Mouse (Mus musculus) heart, embryonic 15.5 days (tissue): ENCODE data around the gene Gm21903. TPM values are rescaled to one million over a fixed set of nuclear protein-coding genes. Genes with fewer than 3 reads are reported as not detected.
"Not testable (repeated sequence)": the region's sequence is repeated elsewhere in the genome, so short reads cannot be mapped to it uniquely, and the experiment has no call there.

Experiments used
- ATAC-seq: fragments of 200-750 bp; cut with Nextera tagmentation; replicated peaks from 2 replicates; pipeline ENCODE4 v1.8.0; 2017; ENCODE audit warnings: low read depth, moderate TSS enrichment; ENCODE audit not compliant: insufficient number of reproducible peaks, insufficient read depth, low FRiP score
- H3K27ac ChIP-seq: fragments of 300-500 bp; sonication (generic); 2 replicates; pipeline ENCODE4 v1.5.1; 2015; ENCODE audit warnings: mild to moderate bottlenecking, inconsistent platforms
- H3K27me3 ChIP-seq: fragments of 300-500 bp; sonication (generic); 2 replicates; pipeline ENCODE4 v1.6.1; 2015; ENCODE audit warnings: inconsistent platforms
- H3K36me3 ChIP-seq: fragments of 300-500 bp; sonication (generic); 2 replicates; pipeline ENCODE4 v1.6.1; 2015; ENCODE audit warnings: mild to moderate bottlenecking, inconsistent platforms
- H3K4me1 ChIP-seq: fragments of 300-500 bp; sonication (generic); replicated peaks from 2 replicates; pipeline ENCODE4 v1.6.1; 2015; ENCODE audit warnings: inconsistent platforms
- H3K4me2 ChIP-seq: fragments of 300-500 bp; sonication (generic); 2 replicates; pipeline ENCODE4 v1.6.1; 2015; ENCODE audit warnings: inconsistent platforms, mild to moderate bottlenecking, moderate library complexity
- H3K4me3 ChIP-seq: fragments of 300-500 bp; sonication (generic); 2 replicates; pipeline ENCODE4 v1.5.1; 2015; ENCODE audit warnings: mild to moderate bottlenecking, inconsistent platforms
- H3K9ac ChIP-seq: fragments of 300-500 bp; sonication (generic); 2 replicates; pipeline ENCODE4 v1.6.1; 2015; ENCODE audit warnings: mild to moderate bottlenecking, inconsistent platforms
- H3K9me3 ChIP-seq: fragments of 300-500 bp; sonication (generic); replicated peaks from 2 replicates; pipeline ENCODE4 v1.6.1; 2016; ENCODE audit warnings: inconsistent platforms
- WGBS: fragments of 180-500 bp; shearing (Covaris S2); methylation state at CpG from one replicate; pipeline ENCODE4 v1.1.7; 2015; ENCODE audit warnings: mixed read lengths; 5-methylcytosine and 5-hydroxymethylcytosine counted together
- polyA plus RNA-seq: library from polyadenylated mRNA; unstranded; fragments of >200 nt; fragmentation: Nextera tagmentation; extraction: Ambion mirVana; gene quantifications from 2 replicates; pipeline ENCODE4 v1.2.1, GENCODE M21; 2015

Gene Gm21903
- polyA plus RNA-seq: not detected in 2 replicates

DNA sequence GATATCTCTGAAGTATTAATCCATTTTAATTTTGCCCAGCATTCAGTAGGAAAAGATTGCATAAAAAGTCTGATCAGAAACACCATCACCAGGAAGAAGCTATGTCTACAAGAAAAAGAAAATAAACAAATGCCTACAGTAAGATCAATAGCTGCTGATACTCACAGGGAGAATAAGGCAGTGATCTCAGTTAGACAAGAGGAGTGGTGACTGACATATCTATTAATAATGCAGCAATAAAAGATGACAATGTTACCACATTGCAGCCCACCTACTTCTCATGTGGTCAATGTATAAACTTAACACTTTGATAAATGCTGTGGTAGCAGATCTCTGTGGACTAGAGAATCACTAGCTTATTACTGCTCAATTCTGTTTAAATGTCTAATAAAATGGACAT, at the start of gene Gm21903:
TSS of gene Gm21903 (minus strand) at position 101 of the 400 bp plus-strand sequence.
- no peak within 1 kb of the TSS for H3K4me3 ChIP-seq
- H3K27ac ChIP-seq: no peak within 1 kb of the TSS
- 0 out of 2 replicates have a peak, but pooled peaks cover 4% of the 10 kb centered on the region for H3K9me3 ChIP-seq
- no peaks in the 10 kb centered on the region for H3K36me3 ChIP-seq
- H3K4me1 ChIP-seq: no peaks in the 10 kb centered on the region
- H3K27me3 ChIP-seq: no peaks in the 10 kb centered on the region
- no peak for ATAC-seq
- H3K9ac ChIP-seq: no peak within 1 kb of the TSS
- no peak within 1 kb of the TSS for H3K4me2 ChIP-seq

- Histone ChIP-seq H3K27me3 (no peaks in the 10 kb centered on the region), H3K4me2 (no peak within 1 kb of the TSS), H3K9me3 (peaks cover 5% of the 10 kb centered on the region), H3K27ac (no peak within 1 kb of the TSS), H3K4me3 (no peak within 1 kb of the TSS), H3K36me3 (no peaks in the 10 kb centered on the region), H3K4me1 (no peaks in the 10 kb centered on the region), H3K9ac (no peak within 1 kb of the TSS)
- 38% methylated on average over 1 of the region's 1 CpGs for WGBS
- no peak for ATAC-seq
Measured at GRCm38 (mm10) chr17:39076937-39077336, 33.8 kb upstream of the Gm21903 start, which contains the start of gene Esp23. Esp23 (minus strand) TSS chr17:39077037.

DNA sequence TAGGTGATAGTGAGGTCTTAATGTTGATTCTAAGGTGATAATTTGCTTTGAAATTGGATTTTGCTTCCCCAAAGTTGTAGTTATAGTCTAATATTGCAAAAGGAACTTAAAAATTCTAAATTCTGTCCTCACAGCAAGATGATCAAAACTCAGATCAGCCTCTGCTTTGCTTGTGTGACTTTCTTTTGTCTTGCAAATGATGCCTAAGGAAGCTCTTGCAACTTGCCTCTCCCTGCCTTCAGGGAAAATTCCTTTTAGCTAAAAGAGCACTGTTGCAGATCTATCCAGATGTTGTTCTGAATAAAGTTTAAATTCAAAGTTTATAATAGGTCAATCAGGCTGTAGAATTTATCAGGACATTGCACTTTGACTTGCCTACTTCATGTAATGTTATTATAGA, 20.5 kb upstream of the Gm21903 start:
- no peak for ATAC-seq
- no peaks in the 10 kb centered on the region for H3K4me1 ChIP-seq
- no peaks in the 10 kb centered on the region for H3K9me3 ChIP-seq
- H3K4me3 ChIP-seq: no peak overlapping the region
- H3K4me2 ChIP-seq: no peak overlapping the region
- no peak overlapping the region for H3K27ac ChIP-seq
- no peak overlapping the region for H3K9ac ChIP-seq
- no peaks in the 10 kb centered on the region for H3K27me3 ChIP-seq
- H3K36me3 ChIP-seq: no peaks in the 10 kb centered on the region

DNA sequence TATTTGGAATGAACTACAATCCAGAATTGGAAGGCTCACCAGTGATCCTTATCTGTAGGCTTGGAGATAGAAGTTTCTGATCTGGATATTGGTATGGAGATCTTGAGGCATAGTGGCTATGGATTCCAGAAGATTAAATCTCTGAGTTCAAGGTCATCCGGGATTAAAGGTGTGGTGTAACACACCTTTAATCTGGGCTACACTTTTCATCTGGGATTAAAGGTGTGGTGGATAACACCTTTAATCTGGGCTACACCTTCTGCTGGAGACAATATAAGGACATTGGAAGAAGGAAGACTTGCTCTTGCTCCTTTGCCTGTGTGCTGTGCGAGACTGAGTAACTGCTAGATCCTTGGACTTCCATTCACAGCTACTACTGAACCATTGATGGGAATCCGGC, 6.7 kb downstream of the Gm21903 start, which contains the start of gene Esp24:
TSS of gene Esp24 (plus strand) at position 301 of the 400 bp plus-strand sequence.
- not testable (repeated sequence) for H3K4me2 ChIP-seq, H3K36me3 ChIP-seq, H3K27ac ChIP-seq, H3K27me3 ChIP-seq, H3K9ac ChIP-seq, ATAC-seq, H3K4me1 ChIP-seq, H3K9me3 ChIP-seq, H3K4me3 ChIP-seq
- 64% methylated on average over 3 of the region's 3 CpGs for WGBS

GRCm38 (mm10) chr17:39017184-39017583, 26.0 kb downstream of the Gm21903 start:
- WGBS: 58% methylated on average over 14 of the region's 14 CpGs
- Histone ChIP-seq H3K4me3 (no peak overlapping the region), H3K4me2 (no peak overlapping the region), H3K9me3 (peaks cover 5% of the 10 kb centered on the region; the same call in 1 of the 2 replicates), H3K36me3 (no peaks in the 10 kb centered on the region), H3K27me3 (no peaks in the 10 kb centered on the region), H3K27ac (no peak overlapping the region), H3K9ac (no peak overlapping the region), H3K4me1 (no peaks in the 10 kb centered on the region)
- ATAC-seq: no peak

DNA sequence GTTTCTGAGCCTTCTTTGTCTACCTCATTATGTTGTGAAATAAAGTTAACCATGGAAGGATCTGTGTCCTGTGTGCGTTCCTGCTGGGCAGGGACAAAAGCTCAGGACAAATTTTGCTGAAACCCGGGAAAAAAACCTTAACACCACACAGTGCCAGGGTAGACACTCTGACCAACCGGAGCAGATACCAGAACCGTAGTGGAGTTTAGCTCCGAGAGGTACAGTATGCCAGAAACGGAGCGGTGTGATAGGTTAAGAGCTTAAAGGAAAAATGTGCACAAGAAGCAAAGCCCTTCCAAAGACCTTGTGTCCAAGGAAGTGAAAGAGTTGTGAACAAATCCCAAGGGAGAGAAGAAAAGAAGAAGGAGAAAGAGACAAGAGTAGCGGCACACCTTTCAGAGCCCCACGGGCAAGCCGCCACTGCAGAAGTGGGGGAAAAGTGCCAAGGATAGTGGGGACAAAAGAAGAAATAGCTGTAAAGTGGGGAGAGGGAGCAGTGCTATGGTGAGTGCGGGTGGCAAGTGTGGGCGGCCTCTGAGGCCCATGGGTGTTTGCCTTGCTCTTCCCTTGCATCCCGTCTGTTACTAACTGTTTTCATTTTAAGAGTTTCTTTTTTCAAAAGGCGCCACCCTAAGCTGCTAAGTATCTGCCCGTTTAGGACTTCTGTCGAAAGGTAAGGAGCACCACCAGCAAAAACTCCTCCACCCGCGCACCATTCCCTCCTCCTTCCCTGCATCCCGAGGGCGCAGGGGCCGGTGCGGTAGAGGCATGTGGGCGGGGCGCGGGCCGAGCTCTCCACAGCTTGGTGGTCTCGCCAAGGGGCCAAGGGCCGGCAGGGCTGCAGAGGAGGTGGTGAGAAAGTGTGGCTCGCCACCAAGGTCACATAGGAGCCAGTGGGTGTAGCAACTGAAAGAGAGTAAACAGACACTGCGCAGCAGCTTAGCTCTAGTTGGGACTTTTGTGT, 32.2 kb downstream of the Gm21903 start:
- no peaks in the 10 kb centered on the region for H3K27me3 ChIP-seq
- H3K4me3 ChIP-seq: peak overlapping the region; percentile 24
- no peaks in the 10 kb centered on the region for H3K36me3 ChIP-seq
- WGBS: 36% methylated on average over 30 of the region's 30 CpGs
- no peak for ATAC-seq
- H3K27ac ChIP-seq: no peak overlapping the region
- H3K9ac ChIP-seq: no peak overlapping the region
- peak overlapping the region; percentile 46 for H3K4me2 ChIP-seq
- H3K9me3 ChIP-seq: 0 out of 2 replicates have a peak, but pooled peaks cover 3% of the 10 kb centered on the region
- no peaks in the 10 kb centered on the region for H3K4me1 ChIP-seq

DNA sequence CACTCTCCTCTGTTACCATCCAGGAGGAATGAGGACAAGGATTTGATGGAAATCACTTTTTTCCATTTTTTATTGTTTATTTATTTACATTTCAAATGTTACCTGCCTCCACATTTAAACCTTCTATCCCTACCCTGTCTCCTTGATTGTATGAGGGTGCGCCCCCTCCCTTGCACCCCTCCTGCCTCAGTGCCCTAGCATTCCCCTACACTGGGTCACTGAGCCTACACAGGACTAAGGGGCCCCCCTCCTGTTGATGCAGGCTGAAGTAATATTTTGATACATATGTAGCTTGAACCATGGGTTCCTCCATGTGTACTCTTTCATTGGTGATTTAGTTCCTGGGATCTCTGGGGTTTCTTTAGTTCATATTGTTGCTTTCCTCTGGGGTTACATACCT, 33.3 kb downstream of the Gm21903 start:
- no peak overlapping the region for H3K4me2 ChIP-seq
- H3K4me3 ChIP-seq: no peak overlapping the region
- no peak overlapping the region for H3K9ac ChIP-seq
- WGBS: 76% methylated on average over 1 of the region's 1 CpGs
- H3K27me3 ChIP-seq: no peaks in the 10 kb centered on the region
- no peaks in the 10 kb centered on the region for H3K36me3 ChIP-seq
- no peaks in the 10 kb centered on the region for H3K4me1 ChIP-seq
- ATAC-seq: no peak
- H3K9me3 ChIP-seq: 0 out of 2 replicates have a peak, but pooled peaks cover 3% of the 10 kb centered on the region
- no peak overlapping the region for H3K27ac ChIP-seq

Other genes with a start within 250 kb of the Gm21903 start
- not detected in 2 replicates for gene Esp24, start 6.6 kb downstream of the Gm21903 start, polyA plus RNA-seq
- not detected in 2 replicates for gene Esp23, start 33.7 kb upstream of the Gm21903 start, polyA plus RNA-seq
- gene Esp22, start 52.0 kb upstream of the Gm21903 start, polyA plus RNA-seq: not detected in 2 replicates